Mouse (Mus musculus) stomach, postnatal 0 days (tissue): Measurements from ENCODE around the gene Ndufb4.

Experiments used
- CTCF ChIP-seq: IDR thresholded peaks from 2 replicates; pipeline ENCODE4 v1.5.1; 2016; ENCODE audit warnings: antibody characterized with exemption, low read depth, mild to moderate bottlenecking, moderate library complexity
- EP300 ChIP-seq: optimal IDR thresholded peaks from 2 replicates; pipeline ENCODE3; 2016; ENCODE audit warnings: antibody characterized with exemption

GRCm38 (mm10) chr16:37686834-37687233, 32.6 kb upstream of the Ndufb4 start:
- TF ChIP-seq CTCF (no peak), EP300 (no peak)
